Comparison of ENCODE assay signal across 26 mouse cellular contexts in the genomic region with DNA sequence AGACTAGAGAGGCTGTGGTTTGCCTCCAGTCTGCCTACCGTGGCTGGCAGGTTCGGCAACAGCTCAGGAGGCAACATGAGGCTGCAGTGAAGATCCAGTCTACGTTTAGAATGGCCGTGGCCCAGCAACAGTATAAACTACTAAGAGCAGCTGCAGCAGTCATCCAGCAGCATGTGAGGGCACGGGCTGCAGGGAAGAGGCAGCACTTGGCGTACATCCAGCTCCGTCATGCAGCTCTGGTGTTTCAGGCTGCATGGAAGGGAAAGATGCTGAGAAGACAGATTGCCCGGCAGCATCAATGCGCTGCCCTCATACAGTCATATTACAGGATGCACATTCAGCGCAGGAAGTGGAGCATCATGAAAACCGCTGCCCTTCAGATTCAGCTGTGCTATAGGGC. TPM values are rescaled to one million over a fixed set of nuclear protein-coding genes. Genes with fewer than 3 reads are reported as not detected.
DNase-seq lines count a peak whose midpoint lies in the region; ATAC-seq and TF ChIP-seq lines count a peak whose summit lies in the region.
"Had no signal": no experiment of that assay in that cellular context is flagged by ENCODE, and none has a peak within 500 bp of the region (broad histone marks: within the 10 kb centered on the region; RNA-seq: fewer than 3 reads in every experiment).

No protein-coding gene starts in this region.

- H3K27me3 ChIP-seq in hindbrain, postnatal 0 days (ENCODE audit: insufficient read depth, low read length): no peaks in the 10 kb centered on the region
- H3K27me3 ChIP-seq in hindbrain, embryonic 11.5 days (ENCODE audit: control insufficient read depth, insufficient read depth, low read length): no peaks in the 10 kb centered on the region
- H3K27me3 ChIP-seq in midbrain, embryonic 16.5 days (ENCODE audit: control insufficient read depth, insufficient read depth, low read depth, low read length): no peaks in the 10 kb centered on the region
- no peaks in the 10 kb centered on the region for H3K27me3 ChIP-seq in midbrain, embryonic 15.5 days (replicated peaks)
- H3K27me3 ChIP-seq: heart, embryonic 13.5 days; limb, embryonic 12.5 days; lung, embryonic 15.5 days; neural tube, embryonic 12.5 days had no signal

- DNase-seq in cerebellum, postnatal 14 days: peak; percentile 11 to 37
- no peak for DNase-seq in cerebellum, adult 8-10 months
- DNase-seq in hindbrain, postnatal 0 days (ENCODE audit: low spot score): peak; percentile 60
- DNase-seq in hindbrain, embryonic 11.5 days (ENCODE audit: low spot score): no peak
- DNase-seq in brain, adult 2 months (ENCODE audit: low read depth, low spot score): peak; percentile 31
- DNase-seq in thymus, postnatal 4 days: no peak
- DNase-seq: adrenal gland, postnatal 10 days; cerebellum, adult 11 months; kidney, adult 8-10 months; kidney, postnatal 14 days; layer of hippocampus, adult 9-11 months had no signal

- no peak overlapping the region for H3K9ac ChIP-seq in hindbrain, postnatal 0 days (replicated peaks; ENCODE audit: low read length)
- H3K9ac ChIP-seq in hindbrain, embryonic 11.5 days (ENCODE audit: low read depth, low read length): no peak overlapping the region
- no peak overlapping the region for H3K9ac ChIP-seq in midbrain, embryonic 16.5 days (ENCODE audit: low read depth, low read length)
- H3K9ac ChIP-seq in midbrain, embryonic 15.5 days: no peak overlapping the region
- H3K9ac ChIP-seq: heart, embryonic 13.5 days; limb, embryonic 12.5 days; liver, embryonic 14.5 days; lung, embryonic 15.5 days; neural tube, embryonic 12.5 days had no signal

- no peaks in the 10 kb centered on the region for H3K4me1 ChIP-seq in hindbrain, postnatal 0 days (ENCODE audit: insufficient read depth, low read length)
- H3K4me1 ChIP-seq in hindbrain, embryonic 11.5 days (replicated peaks; ENCODE audit: control insufficient read depth, insufficient read depth, low read length): no peaks in the 10 kb centered on the region
- H3K4me1 ChIP-seq in midbrain, embryonic 16.5 days (ENCODE audit: control insufficient read depth, insufficient read depth, low read length): 0 out of 2 replicates have a peak, but pooled peaks cover 2% of the 10 kb centered on the region
- H3K4me1 ChIP-seq in midbrain, embryonic 15.5 days: no peaks in the 10 kb centered on the region
- H3K4me1 ChIP-seq: heart, embryonic 13.5 days; limb, embryonic 12.5 days; lung, embryonic 15.5 days; neural tube, embryonic 12.5 days had no signal

- H3K4me2 ChIP-seq in hindbrain, postnatal 0 days (ENCODE audit: low read depth, low read length): no peak overlapping the region
- no peak overlapping the region for H3K4me2 ChIP-seq in hindbrain, embryonic 11.5 days (replicated peaks; ENCODE audit: low read depth, low read length)
- no peak overlapping the region for H3K4me2 ChIP-seq in midbrain, embryonic 16.5 days (ENCODE audit: low read length)
- H3K4me2 ChIP-seq in midbrain, embryonic 15.5 days: no peak overlapping the region
- H3K4me2 ChIP-seq: heart, embryonic 13.5 days; limb, embryonic 12.5 days; lung, embryonic 15.5 days; neural tube, embryonic 12.5 days had no signal

- peak; percentile 55; the same call in 1 of the 2 replicates for ATAC-seq in hindbrain, postnatal 0 days
- ATAC-seq in hindbrain, embryonic 11.5 days (ENCODE audit: low FRiP score): no peak
- ATAC-seq in midbrain, embryonic 16.5 days: no peak
- no peak for ATAC-seq in midbrain, embryonic 15.5 days (replicated peaks)
- ATAC-seq: activated CD4-positive, CD25-positive, alpha-beta regulatory T cell, adult 4 months; CD4-positive, CD25-positive, alpha-beta regulatory T cell, adult 4 months had no signal

- no peak overlapping the region for H3K4me3 ChIP-seq in hindbrain, postnatal 0 days (ENCODE audit: low read length)
- no peak overlapping the region for H3K4me3 ChIP-seq in hindbrain, embryonic 11.5 days (ENCODE audit: low read depth, low read length)
- no peak overlapping the region for H3K4me3 ChIP-seq in midbrain, embryonic 16.5 days (ENCODE audit: low read depth, low read length)
- H3K4me3 ChIP-seq in midbrain, embryonic 15.5 days: no peak overlapping the region
- H3K4me3 ChIP-seq: heart, embryonic 13.5 days; limb, embryonic 12.5 days; lung, embryonic 15.5 days; neural tube, embryonic 12.5 days had no signal

- TF ChIP-seq CTCF in hindbrain, postnatal 0 days (IDR thresholded peaks at IDR 0.05; ENCODE audit: low read depth): no peak

- WGBS in hindbrain, postnatal 0 days: 71% methylated on average over 11 of the region's 11 CpGs
- 96% methylated on average over 11 of the region's 11 CpGs for WGBS in hindbrain, embryonic 11.5 days
- WGBS in midbrain, embryonic 16.5 days: 93% methylated on average over 11 of the region's 11 CpGs
- WGBS in midbrain, embryonic 15.5 days: 90% methylated on average over 11 of the region's 11 CpGs

- H3K9me3 ChIP-seq in hindbrain, postnatal 0 days (ENCODE audit: low read length): no peaks in the 10 kb centered on the region
- no peaks in the 10 kb centered on the region for H3K9me3 ChIP-seq in hindbrain, embryonic 11.5 days (ENCODE audit: control insufficient read depth, low read length)
- H3K9me3 ChIP-seq in midbrain, embryonic 16.5 days (replicated peaks; ENCODE audit: control insufficient read depth, low read length, poor library complexity, severe bottlenecking): no peaks in the 10 kb centered on the region
- no peaks in the 10 kb centered on the region for H3K9me3 ChIP-seq in midbrain, embryonic 15.5 days
- H3K9me3 ChIP-seq: heart, embryonic 13.5 days; limb, embryonic 12.5 days; lung, embryonic 15.5 days; neural tube, embryonic 12.5 days had no signal

- H3K27ac ChIP-seq in hindbrain, postnatal 0 days: 0 out of 2 replicates have a peak overlapping the region, but pooled peaks have one; percentile 48
- H3K27ac ChIP-seq in hindbrain, embryonic 11.5 days (ENCODE audit: low read depth, low read length): no peak overlapping the region
- H3K27ac ChIP-seq in midbrain, embryonic 16.5 days (ENCODE audit: low read length): peak overlapping the region; percentile 2; the same call in 1 of the 2 replicates
- H3K27ac ChIP-seq in midbrain, embryonic 15.5 days: no peak overlapping the region
- H3K27ac ChIP-seq: heart, embryonic 13.5 days; limb, embryonic 12.5 days; liver, embryonic 14.5 days; lung, embryonic 15.5 days; neural tube, embryonic 12.5 days had no signal

- H3K36me3 ChIP-seq in hindbrain, postnatal 0 days (ENCODE audit: insufficient read depth, low read length): no peaks in the 10 kb centered on the region
- peaks cover 5% of the 10 kb centered on the region for H3K36me3 ChIP-seq in hindbrain, embryonic 11.5 days (ENCODE audit: control insufficient read depth, insufficient read depth, low read length)
- H3K36me3 ChIP-seq in midbrain, embryonic 16.5 days (ENCODE audit: control insufficient read depth, insufficient read depth, low read length): no peaks in the 10 kb centered on the region
- H3K36me3 ChIP-seq in midbrain, embryonic 15.5 days (replicated peaks): no peaks in the 10 kb centered on the region

RNA-seq across cellular contexts. Expression of a gene that starts 22.6 kb away (rescaled TPM):
- total RNA-seq in hindbrain, postnatal 0 days (2014; rRNA removed): not detected in 2 replicates
- polyA plus RNA-seq in hindbrain, postnatal 0 days (2015; fragmentation: Nextera tagmentation; extraction: Ambion mirVana): 0.08 TPM in 1 of 2 replicates, not detected in the other
- polyA plus RNA-seq in hindbrain, embryonic 11.5 days (2014; fragmentation: Nextera tagmentation; extraction: Ambion mirVana): not detected in 2 replicates
- not detected in 2 replicates for polyA plus RNA-seq in midbrain, embryonic 16.5 days (2015; fragmentation: Nextera tagmentation; extraction: Ambion mirVana)
- not detected in 2 replicates for polyA plus RNA-seq in midbrain, embryonic 15.5 days (2015; fragmentation: Nextera tagmentation; extraction: Ambion mirVana)
- total RNA-seq: ES-E14; gastrocnemius, adult 8-10 months; granulocyte monocyte progenitor cell, adult 5-6 weeks; heart, postnatal 25 days; monocyte, adult 5-6 weeks had no signal
- polyA plus RNA-seq: activated CD4-positive, CD25-positive, alpha-beta regulatory T cell, adult 4 months; CD4-positive, CD25-positive, alpha-beta regulatory T cell, adult 4 months; heart, embryonic 13.5 days; intestine, embryonic 14.5 days; limb, embryonic 12.5 days; lung, embryonic 15.5 days; neural tube, embryonic 12.5 days had no signal

RNA-seq across cellular contexts. Expression of a gene that starts 24.3 kb away (rescaled TPM):
- 6.1 and 6.3 TPM in 2 replicates for total RNA-seq in hindbrain, postnatal 0 days (2014; rRNA removed)
- 2.9 and 3.9 TPM in 2 replicates for polyA plus RNA-seq in hindbrain, postnatal 0 days (2015; fragmentation: Nextera tagmentation; extraction: Ambion mirVana)
- polyA plus RNA-seq in hindbrain, embryonic 11.5 days (2014; fragmentation: Nextera tagmentation; extraction: Ambion mirVana): 25.5 and 31.5 TPM in 2 replicates
- polyA plus RNA-seq in midbrain, embryonic 16.5 days (2015; fragmentation: Nextera tagmentation; extraction: Ambion mirVana): 1.4 and 2.4 TPM in 2 replicates
- 2.8 TPM in 2 replicates for polyA plus RNA-seq in midbrain, embryonic 15.5 days (2015; fragmentation: Nextera tagmentation; extraction: Ambion mirVana)

RNA-seq across cellular contexts. Expression of a gene that starts 56.8 kb away (rescaled TPM):
- total RNA-seq in hindbrain, postnatal 0 days (2014; rRNA removed): 29.9 and 31.1 TPM in 2 replicates
- polyA plus RNA-seq in hindbrain, postnatal 0 days (2015; fragmentation: Nextera tagmentation; extraction: Ambion mirVana): 10.0 and 10.3 TPM in 2 replicates
- 16.5 and 20.2 TPM in 2 replicates for polyA plus RNA-seq in hindbrain, embryonic 11.5 days (2014; fragmentation: Nextera tagmentation; extraction: Ambion mirVana)
- polyA plus RNA-seq in midbrain, embryonic 16.5 days (2015; fragmentation: Nextera tagmentation; extraction: Ambion mirVana): 20.9 and 24.6 TPM in 2 replicates
- 18.3 and 18.7 TPM in 2 replicates for polyA plus RNA-seq in midbrain, embryonic 15.5 days (2015; fragmentation: Nextera tagmentation; extraction: Ambion mirVana)

Comparison
In these comparisons a context has a peak if more than half of its experiments do, and no peak if none do; other contexts are left out.
1. DNase-seq: peak in cerebellum, postnatal 14 days (2 of 2), hindbrain, postnatal 0 days (single experiment) and brain, adult 2 months (single experiment); none in cerebellum, adult 8-10 months (single experiment), hindbrain, embryonic 11.5 days (single experiment) and thymus, postnatal 4 days (single experiment).
2. H3K27ac ChIP-seq: peak in hindbrain, postnatal 0 days (single experiment) and midbrain, embryonic 16.5 days (single experiment); none in hindbrain, embryonic 11.5 days (single experiment) and midbrain, embryonic 15.5 days (single experiment).